Mouse (Mus musculus): ENCODE measurements around the gene Ina.
"Not testable (repeated sequence)": the region's sequence is repeated elsewhere in the genome, so short reads cannot be mapped to it uniquely, and the experiment has no call there.

The Ina gene

GRCm38 (mm10) chr19:46984726-46985622 lies 29.5 kb upstream of the Ina start:
- peak; percentile 45 for DNase-seq (ENCODE audit: low read depth, low spot score)

GRCm38 (mm10) chr19:46987646-46988045 lies 26.9 kb upstream of the Ina start:
- DNase-seq (ENCODE audit: low read depth, low spot score), result no peak

DNA sequence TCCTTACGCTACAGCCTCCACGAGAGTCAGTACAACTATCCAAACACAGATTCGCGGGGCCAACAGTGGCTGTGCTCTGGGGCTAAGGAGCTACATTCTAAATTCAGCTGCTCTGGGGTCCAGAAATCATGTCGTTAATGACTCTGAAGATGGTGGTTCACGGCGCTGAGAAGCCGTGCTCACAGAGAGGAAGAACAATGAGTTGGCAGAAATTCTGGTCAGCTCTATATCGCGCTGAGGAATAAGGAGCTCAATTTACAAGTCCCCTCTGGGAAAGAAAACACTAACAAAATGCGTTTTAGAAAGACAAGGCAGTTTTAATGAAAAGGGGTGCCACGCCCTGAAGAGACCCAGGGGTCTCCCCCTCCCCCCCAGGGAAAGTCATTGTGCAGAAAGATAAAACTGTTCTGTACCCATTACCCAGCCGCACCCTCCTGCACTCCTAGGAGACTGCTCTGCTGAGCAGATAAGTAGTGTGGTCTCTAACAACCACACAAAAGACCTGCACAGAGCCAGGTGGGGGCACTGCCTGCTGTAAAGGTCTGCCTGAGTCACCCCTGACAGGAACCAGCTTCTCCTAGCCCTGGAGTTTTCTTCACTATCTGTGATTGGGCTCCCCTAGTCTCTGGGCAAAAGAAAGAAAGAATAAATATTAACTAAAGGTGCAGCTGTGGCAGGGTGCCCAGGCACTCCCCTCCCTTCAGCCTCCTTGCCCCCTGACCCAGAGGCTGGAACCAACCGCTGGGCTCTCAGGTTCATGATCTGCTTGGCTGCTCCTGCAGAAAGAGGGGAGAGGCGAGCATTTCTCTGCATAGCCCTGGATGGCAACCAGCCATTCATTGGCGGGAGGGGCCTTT lies 26.0 kb upstream of the Ina start:
- DNase-seq (ENCODE audit: low read depth, low spot score), result no peak

- no peak for DNase-seq (ENCODE audit: low read depth, low spot score)
Observed at GRCm38 (mm10) chr19:46989479-46990152, 24.9 kb upstream of the Ina start.

DNA sequence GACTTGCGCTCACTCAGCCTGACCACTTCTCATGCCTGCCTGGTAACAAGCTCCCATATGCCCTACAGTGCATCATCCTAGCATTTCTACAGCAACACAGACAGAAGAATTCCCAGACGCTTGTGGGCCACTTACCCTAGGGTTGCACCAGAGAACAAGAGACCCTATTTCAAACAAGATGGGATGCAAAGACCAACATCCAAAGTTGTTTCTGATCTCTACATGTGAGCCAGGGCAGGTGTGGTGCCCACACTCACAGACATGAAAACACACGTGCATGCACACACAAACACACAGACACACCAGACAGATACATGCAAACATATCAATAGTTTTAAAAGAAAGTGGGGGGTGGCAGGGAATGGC lies 24.4 kb upstream of the Ina start:
- no peak for DNase-seq (ENCODE audit: low read depth, low spot score)

GRCm38 (mm10) chr19:46990625-46991024 lies 23.9 kb upstream of the Ina start:
- not testable (repeated sequence) for DNase-seq (ENCODE audit: low read depth, low spot score)

GRCm38 (mm10) chr19:46991145-46991544 lies 23.4 kb upstream of the Ina start:
- DNase-seq (ENCODE audit: low read depth, low spot score), result peak; percentile 96

DNA sequence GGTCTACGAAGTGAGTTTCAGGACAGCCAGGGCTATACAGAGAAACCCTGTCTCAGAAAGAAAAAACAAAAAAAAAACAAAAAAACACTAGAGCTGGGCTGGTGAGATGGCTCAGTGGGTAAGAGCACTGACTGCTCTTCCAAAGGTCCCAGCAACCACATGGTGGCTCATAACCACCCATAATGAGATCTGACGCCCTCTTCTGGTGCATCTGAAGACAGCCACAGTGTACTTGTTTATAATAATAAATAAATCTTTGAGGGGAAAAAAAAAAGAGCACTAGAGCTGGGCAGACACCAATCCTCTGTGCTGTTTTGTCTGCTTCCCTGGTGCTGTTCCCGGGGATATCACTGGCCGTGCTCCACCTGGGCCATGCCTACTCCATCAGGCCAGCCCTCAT lies 22.2 kb upstream of the Ina start:
- DNase-seq (ENCODE audit: low read depth, low spot score), result not testable (repeated sequence)

GRCm38 (mm10) chr19:46996095-46996494 lies 18.4 kb upstream of the Ina start:
- DNase-seq (ENCODE audit: low read depth, low spot score), result no peak

DNA sequence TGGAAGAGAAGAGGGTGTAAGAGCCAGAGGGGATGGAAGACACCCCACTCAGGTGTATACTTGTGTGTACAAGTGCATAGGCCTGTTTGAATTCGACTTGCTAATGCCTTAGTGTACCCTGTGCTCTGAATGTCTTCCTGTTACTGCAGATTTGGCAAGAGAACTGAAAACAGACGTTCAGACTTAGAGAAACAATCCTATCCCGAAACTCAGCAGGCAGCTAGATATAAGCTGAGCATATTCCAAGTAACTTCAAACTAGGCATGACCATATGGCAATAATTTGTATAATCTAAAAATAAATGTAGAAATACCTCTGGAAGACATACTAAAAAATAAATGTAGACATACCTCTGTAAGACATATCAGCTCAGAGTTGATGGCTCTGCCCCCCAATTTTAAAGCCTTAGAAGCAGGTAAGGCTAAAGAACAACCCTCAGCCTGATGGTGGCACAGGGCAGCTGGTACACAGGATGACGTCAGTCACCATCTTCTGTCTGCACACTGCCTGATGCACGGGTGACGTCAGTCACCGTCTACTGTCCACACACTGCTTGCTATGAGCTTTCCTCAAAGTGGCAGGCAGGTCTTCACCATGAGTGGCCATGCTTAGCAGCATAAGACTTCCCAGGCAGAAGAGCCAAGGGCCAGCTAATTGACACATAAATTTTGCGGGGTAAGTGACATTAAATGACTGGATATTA lies 16.2 kb upstream of the Ina start:
- DNase-seq (ENCODE audit: low read depth, low spot score), result no peak

DNA sequence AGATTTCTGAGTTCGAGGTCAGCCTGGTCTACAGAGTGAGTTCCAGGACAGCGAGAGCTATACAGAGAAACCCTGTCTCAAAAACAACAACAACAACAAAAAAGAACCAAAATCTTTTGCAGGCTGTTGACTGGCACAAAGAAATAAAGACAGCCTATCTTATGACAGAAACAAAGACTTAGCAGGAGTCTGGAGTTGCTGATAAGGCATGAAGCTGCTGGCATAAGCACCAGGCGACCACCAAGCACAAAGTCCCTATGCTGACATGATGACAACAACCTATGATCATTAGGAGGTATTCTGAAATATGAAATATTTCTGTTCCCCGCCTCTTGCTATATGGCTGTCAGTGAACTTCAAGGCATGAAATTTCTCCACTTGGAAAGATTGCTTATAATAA lies 15.5 kb upstream of the Ina start:
- no peak for DNase-seq (ENCODE audit: low read depth, low spot score)

- DNase-seq (ENCODE audit: low read depth, low spot score), result no peak
Observed at GRCm38 (mm10) chr19:46999753-47000152, 14.7 kb upstream of the Ina start.

DNA sequence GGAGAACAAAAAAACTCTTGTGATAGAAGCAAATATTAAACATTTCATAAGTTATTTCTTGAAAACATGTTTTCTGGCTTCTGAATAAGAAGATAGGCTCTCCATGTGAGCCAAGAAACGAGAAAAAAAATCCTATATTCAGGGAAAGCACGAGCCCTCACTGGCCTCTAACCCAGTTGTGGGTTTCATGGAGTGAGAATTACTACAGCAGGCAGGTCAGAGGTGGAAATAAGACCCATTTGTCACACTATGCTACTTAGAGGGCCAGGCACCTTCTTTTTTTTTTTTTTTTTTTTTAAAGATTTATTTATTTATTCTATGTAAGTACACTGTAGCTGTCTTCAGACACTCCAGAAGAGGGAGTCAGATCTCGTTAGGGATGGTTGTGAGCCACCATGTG lies 14.1 kb upstream of the Ina start:
- not testable (repeated sequence) for DNase-seq (ENCODE audit: low read depth, low spot score)

- DNase-seq (ENCODE audit: low read depth, low spot score), result no peak
Observed at GRCm38 (mm10) chr19:47003742-47004511, 10.6 kb upstream of the Ina start.

DNA sequence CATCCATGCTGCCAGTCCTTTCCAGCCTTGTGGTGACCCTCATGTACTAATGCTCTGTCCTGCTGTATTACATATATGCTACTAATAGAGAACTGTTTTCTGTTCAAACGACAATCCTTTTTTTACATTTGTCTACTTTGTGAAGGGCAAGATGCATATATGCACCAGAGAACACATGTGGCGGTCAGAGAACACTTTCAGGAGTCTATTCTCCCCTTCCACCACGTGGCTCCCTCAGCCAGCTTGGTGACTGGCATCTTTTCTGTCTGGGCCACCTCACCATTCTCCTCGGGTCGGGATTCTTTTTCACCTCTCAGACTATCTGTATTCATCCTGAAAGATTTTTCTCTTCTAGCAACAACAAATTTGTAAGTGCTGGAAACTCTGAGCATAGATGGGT lies 8.6 kb upstream of the Ina start:
- DNase-seq (ENCODE audit: low read depth, low spot score), result no peak

DNA sequence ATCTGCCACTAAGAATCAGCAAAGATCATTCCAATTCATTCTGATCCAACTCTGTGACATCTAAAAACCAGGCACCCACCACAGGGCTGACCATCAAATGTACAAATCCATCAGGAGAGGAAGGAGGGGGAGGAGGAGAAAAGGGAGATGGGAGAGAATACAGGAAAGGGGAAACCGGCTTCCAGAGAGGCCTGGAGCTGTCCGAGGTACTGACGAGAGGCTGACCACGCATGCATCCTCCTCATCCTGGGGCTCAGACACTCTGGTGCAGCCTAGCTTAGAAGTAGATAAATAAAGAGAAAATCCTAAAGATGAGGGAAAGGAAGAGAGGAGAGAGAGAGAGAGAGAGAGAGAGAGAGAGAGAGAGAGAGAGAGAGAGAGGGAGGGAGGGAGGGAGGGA lies 8.2 kb upstream of the Ina start:
- DNase-seq (ENCODE audit: low read depth, low spot score), result peak; percentile 74

- DNase-seq (ENCODE audit: low read depth, low spot score), result no peak
Observed at GRCm38 (mm10) chr19:47009420-47009819, 5.1 kb upstream of the Ina start.

- no peak for DNase-seq (ENCODE audit: low read depth, low spot score)
Observed at GRCm38 (mm10) chr19:47009943-47010342, 4.6 kb upstream of the Ina start.

GRCm38 (mm10) chr19:47012521-47013130 lies 1.9 kb upstream of the Ina start:
- peak; percentile 12 for DNase-seq (ENCODE audit: low read depth, low spot score)
